Comparison of ENCODE assay signal across 19 mouse cellular contexts in the genomic region with DNA sequence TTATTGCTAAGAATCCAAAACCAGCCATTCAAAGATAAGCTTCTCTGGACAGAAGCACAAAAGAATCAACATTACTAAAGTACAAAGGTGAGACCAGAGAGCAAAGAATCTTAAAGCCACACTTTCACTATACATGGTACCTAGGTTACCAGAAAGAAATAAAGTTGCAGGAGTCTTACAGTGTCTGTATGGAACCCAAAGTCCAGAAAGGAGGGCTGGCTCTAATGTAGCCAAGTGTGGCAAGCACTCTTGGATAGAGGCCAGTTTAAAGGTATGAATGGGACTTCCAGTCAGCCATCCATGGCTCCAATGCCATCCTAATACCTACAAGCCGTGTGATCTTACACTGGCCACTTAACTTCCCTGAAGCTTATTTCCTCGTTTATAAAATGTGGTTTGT.
"Had no signal": no experiment of that assay in that cellular context is flagged by ENCODE, and none has a peak within 500 bp of the region (broad histone marks: within the 10 kb centered on the region; RNA-seq: fewer than 3 reads in every experiment).

No protein-coding gene starts in this region.

- DNase-seq: layer of hippocampus, adult 9-11 months; layer of hippocampus, postnatal 36 days; liver; lung, adult 2 months; lung, postnatal 10 days; retina, postnatal 1 day; right cerebral cortex, postnatal 4 days; spleen, adult 18-20 months; thymus, postnatal 4 days had no signal

- H3K9me3 ChIP-seq: hindbrain, embryonic 12.5 days; limb, embryonic 12.5 days; midbrain, embryonic 15.5 days; neural tube, embryonic 13.5 days had no signal

- H3K27me3 ChIP-seq: hindbrain, embryonic 12.5 days; midbrain, embryonic 15.5 days; neural tube, embryonic 13.5 days had no signal

- H3K9ac ChIP-seq: hindbrain, embryonic 12.5 days; limb, embryonic 12.5 days; liver, embryonic 14.5 days; midbrain, embryonic 15.5 days; neural tube, embryonic 13.5 days had no signal

- H3K27ac ChIP-seq: hindbrain, embryonic 12.5 days; limb, embryonic 12.5 days; liver, embryonic 14.5 days; macrophage; midbrain, embryonic 15.5 days; neural tube, embryonic 13.5 days had no signal

- ATAC-seq: hindbrain, embryonic 16.5 days; inflammation-experienced regulatory T-cells, adult 6 months; midbrain, embryonic 15.5 days had no signal

- H3K4me2 ChIP-seq: hindbrain, embryonic 12.5 days; limb, embryonic 12.5 days; midbrain, embryonic 11.5 days; midbrain, embryonic 15.5 days; neural tube, embryonic 13.5 days had no signal

- H3K36me3 ChIP-seq: hindbrain, embryonic 12.5 days; limb, embryonic 12.5 days; midbrain, embryonic 15.5 days; neural tube, embryonic 13.5 days had no signal

- H3K4me3 ChIP-seq: hindbrain, embryonic 12.5 days; limb, embryonic 12.5 days; megakaryocyte, embryonic 14.5 days; midbrain, embryonic 15.5 days; neural tube, embryonic 13.5 days had no signal
